Mouse (Mus musculus) E14TG2a.4 (cell line): ENCODE results near the gene St6galnac1.

Experiments used
- CTCF ChIP-seq: conservative IDR thresholded peaks from 2 replicates; pipeline ENCODE4 v1.5.1; 2014; ENCODE audit warnings: low read length
- NANOG ChIP-seq: IDR thresholded peaks from 2 replicates; pipeline ENCODE4 v1.6.1; 2014; ENCODE audit warnings: borderline replicate concordance, low read length, mixed read lengths
- POU5F1 ChIP-seq: IDR thresholded peaks from 2 replicates; pipeline ENCODE4 v1.6.1; 2014; ENCODE audit warnings: low read length, borderline replicate concordance

DNA sequence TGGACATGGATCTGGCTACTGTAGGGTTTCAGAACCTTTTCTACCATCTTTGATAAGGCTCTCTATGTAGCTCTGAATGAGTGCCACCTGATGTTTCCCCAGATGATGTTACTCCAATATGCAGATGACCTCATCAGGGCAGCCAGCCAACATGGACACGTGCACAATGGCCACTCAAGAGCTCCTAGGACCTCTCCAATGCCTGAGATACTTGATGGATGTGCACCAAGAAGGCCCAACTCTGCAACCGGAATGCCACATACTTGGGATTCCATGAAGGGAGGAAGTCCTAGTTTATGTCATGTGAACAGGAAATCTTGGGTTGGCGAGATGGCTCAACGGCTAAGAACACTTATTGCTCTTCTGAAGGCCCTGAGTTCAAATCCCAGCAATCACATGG is 20.1 kb downstream of the St6galnac1 start:
- TF ChIP-seq NANOG, result no peak
- no peak for TF ChIP-seq CTCF
- TF ChIP-seq POU5F1, result no peak
